Mouse (Mus musculus): ENCODE measurements around the gene Kif5a.
A peak's percentile ranks its signal among the peaks of the same experiment; 100 is the strongest.
"Not testable (repeated sequence)": the region's sequence is repeated elsewhere in the genome, so short reads cannot be mapped to it uniquely, and the experiment has no call there.

The Kif5a gene

DNA sequence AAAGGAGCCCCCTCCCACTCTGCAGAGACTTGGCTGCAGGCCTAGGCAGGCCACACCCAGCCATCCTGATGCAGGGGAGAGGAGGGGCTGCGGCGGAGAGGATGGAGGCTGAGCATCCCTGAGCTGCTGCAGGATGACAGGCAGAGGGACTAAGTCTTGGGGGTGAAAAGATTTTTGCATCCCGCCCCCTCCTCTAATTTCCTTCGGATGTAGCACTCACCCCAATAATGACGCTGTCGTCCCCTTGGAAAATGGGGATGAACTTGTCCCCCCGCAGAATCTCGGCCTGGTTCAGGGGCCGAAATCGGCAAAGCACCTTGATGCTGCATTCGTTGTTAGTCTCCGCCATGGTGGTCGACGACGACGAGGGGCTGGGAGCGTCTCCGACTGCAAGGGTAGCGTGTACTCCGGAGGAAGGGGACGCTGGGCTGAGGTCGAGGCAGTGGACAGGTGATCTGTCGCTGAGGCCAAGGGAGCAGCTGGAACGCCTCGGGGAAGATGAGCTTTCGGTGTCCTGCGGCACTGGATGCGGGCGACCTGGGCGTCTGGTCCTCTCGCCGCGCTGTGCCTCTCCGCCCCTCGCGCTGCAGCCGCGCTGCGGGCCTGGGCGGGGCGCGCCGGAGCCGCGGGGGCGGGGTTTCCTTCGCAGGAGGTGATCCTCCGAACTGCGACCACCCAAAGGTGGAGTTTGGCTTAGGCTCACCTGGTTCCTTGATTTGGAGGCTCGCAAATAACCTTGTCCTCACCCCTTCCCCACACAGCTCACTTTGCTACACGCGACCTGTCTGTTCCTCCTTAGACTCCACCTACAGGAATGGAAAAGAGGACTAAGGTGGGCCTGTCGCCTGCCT is at the start of gene Kif5a:
Kif5a (minus strand) TSS at position 801 of the 851 bp plus-strand sequence.
- peak; percentile 27 to 57 for DNase-seq

DNA sequence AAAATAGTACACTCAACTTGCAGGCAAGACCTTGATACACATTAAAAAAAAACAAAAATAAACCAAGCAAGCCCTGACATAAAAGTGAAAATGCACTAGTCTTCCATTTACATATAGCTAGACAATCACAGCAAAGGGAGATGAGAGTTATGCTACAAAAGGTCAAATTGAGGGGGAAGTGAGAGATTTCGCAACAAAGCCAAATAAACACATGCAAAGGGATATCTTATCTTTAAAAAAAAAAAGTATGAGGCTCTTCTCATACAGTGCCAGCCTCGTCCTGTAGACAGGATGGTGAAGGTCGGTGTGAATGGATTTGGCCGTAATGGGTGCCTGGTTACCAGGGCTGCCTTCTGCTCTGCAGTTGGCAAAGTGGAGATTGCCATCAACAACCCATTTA is 49.7 kb upstream of the Kif5a start:
- no peak for DNase-seq

- DNase-seq = peak; percentile 80 to 90
Measured at GRCm38 (mm10) chr10:127312356-127312676, 49.2 kb upstream of the Kif5a start.

DNA sequence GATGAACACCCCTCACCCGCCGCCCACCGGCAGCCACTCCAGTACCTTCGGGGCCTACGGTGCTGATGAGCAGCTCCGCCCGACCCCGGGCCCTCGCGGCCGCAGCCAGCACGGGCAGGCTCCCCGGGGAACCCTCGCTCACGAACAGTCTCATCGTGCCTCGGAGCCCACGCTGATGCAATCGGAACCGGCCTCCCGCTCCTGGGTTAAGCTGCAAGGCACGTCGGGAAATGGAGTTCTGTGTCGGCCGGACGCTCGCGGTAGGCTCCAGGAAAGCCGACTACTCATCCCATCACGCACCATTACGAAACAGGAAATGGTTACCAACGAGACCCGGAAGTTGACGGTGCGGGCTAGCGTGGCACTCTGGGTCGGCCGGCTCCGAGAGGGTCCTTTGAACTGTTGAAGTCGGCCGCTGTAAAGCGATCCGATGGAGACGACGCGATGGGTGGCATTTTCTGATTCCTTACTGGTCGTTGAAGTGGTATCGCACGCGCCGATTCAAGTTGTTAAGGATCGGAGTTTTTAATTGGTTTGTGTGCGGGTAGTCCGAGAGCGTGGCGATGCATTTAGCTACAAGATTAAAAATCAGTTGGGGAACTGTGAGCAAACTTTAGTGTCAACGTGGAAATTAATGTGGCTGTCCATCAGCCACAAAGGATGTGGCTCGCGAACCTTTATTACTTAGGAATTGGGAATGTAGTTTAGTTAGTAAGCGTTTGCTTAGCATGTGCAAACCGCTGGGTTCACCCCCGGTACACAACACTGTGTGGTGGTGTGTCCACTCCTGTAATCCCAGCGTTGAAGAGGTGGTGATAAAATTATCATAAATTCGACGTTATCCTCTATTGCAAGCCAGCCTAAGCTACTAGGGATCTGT is 48.6 kb upstream of the Kif5a start, which contains the start of gene Mars:
Mars (minus strand) TSS at position 311 of the 880 bp plus-strand sequence.
- peak; percentile 95 to 97 for DNase-seq

GRCm38 (mm10) chr10:127310523-127311475 is 47.7 kb upstream of the Kif5a start:
- DNase-seq = no peak

- not testable (repeated sequence) for DNase-seq
Measured at GRCm38 (mm10) chr10:127309167-127309566, 46.0 kb upstream of the Kif5a start.

DNA sequence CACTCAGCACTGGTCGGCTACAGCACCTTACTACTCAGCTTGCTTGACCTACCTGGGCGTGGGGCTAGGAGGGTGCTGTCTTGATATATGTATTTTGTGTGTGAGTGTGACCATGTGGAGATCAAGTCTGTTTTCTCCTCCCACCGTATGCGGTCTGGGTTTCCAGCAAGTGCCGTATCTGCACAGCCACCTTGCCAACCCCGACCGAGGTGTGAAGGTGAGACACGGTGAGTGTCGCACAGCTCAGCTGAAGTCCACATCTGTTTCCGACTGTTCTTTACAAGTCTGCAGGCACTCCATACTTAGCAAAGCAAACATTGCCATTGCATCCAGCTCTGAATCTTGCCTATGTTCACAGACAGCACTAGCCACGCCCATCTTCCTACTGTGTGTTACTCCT is 40.0 kb upstream of the Kif5a start:
- DNase-seq = no peak

- no peak for DNase-seq
Measured at GRCm38 (mm10) chr10:127300361-127300760, 37.2 kb upstream of the Kif5a start.

GRCm38 (mm10) chr10:127297015-127297871 is 34.1 kb upstream of the Kif5a start:
- no peak for DNase-seq

- DNase-seq = no peak
Measured at GRCm38 (mm10) chr10:127295986-127296794, 33.0 kb upstream of the Kif5a start.

DNA sequence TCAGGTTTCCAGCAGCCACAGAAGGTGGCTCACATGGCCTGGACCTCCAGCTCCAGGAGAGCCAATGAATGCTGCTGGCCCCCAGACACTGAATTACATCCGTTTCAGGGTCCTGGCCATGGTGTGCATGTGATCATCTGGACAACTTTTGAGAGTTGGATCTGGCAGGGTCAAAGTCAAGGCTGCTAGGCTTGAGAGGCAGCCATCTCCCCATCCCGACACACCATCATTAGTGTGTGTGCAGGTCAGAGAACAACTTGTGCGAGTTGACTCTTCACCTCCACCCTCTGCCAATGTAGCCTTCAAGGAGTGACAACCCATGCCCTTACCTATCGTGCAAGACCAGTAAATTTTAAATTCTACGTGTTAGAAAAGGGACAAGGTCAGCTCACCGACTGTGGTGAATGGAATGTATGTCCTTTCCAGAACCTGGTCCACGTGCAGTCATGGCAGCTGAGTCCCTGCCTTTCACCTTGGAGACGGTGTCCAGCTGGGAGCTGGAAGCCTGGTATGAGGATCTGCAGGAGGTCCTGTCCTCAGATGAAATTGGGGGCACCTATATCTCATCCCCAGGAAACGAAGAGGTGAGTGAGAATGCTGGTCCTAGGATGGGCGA is 31.9 kb upstream of the Kif5a start:
- DNase-seq = peak in 1 of 2 experiments; percentile 55

- DNase-seq = no peak
Measured at GRCm38 (mm10) chr10:127293590-127294113, 30.5 kb upstream of the Kif5a start.

GRCm38 (mm10) chr10:127292987-127293538 is 29.9 kb upstream of the Kif5a start:
- peak in 1 of 2 experiments; percentile 55 for DNase-seq

- no peak for DNase-seq
Measured at GRCm38 (mm10) chr10:127291881-127292638, 28.9 kb upstream of the Kif5a start.

DNA sequence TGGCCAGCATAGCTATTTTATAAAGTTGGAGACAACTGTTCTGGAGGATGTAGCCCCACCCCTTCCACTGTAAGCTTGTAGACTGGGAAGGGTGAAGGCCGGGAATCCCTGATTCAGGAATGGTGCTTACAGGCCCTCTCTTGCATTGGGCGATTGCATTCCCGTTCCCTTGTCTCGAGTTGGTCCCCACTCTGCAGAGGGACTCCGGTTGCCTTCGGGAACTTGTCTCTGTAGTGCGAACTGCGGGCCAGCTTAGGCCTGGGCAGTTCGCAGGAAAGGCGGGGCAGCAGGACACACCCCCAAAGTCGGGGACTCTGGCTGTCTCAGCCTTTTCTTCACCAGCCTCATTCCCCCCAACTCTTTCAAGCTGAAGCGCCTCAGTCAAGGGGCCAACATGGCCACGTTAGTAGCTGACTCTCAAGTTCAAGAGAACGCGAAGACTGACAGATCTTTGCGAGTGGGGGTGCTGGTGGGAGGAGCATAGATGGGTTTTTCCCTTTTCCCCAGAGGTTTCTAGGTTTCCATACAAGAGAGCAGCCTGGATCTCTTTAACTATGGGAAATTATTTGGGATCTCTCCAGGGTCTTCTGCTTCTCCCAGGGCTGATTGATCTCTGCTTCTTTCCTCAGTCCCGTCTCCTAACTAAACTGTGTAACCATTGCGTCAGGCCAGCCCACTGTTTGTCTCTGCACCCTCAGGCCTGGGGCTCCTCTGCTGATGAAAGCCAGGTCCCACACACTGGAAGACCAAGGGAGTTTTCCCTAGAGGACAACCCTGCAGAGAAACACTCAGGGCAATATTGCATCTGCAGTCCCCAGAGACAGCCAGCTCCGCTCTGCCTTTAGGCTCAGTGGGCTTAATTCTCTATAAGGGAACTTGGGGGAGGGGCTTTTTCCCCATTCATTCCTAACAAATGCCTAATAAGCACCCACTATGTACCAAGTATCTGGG is 28.1 kb upstream of the Kif5a start:
- peak; percentile 66 to 85 for DNase-seq

- peak; percentile 100 for DNase-seq
Measured at GRCm38 (mm10) chr10:127290307-127290929, 27.3 kb upstream of the Kif5a start.

All from kidney, postnatal 25 days (tissue).